Mouse (Mus musculus) C2C12 (cell line): ENCODE measurements around the gene Gm21973. TPM values are rescaled to one million over a fixed set of nuclear protein-coding genes. Genes with fewer than 3 reads are reported as not detected.

Source experiments
- H3K27me3 ChIP-seq: one replicate; pipeline ENCODE4 v1.6.1; 2011; ENCODE audit not compliant: control insufficient read depth, insufficient read depth, insufficient read length
- H3K36me3 ChIP-seq: one replicate; pipeline ENCODE4 v1.6.1; 2011; ENCODE audit not compliant: control insufficient read depth, insufficient read depth
- H3K4me3 ChIP-seq: one replicate; pipeline ENCODE4 v1.5.1; 2011; ENCODE audit warnings: mild to moderate bottlenecking, control low read depth; ENCODE audit not compliant: poor library complexity, insufficient read depth, severe bottlenecking
- H3K79me2 ChIP-seq: one replicate; pipeline ENCODE4 v1.6.1; 2011; ENCODE audit not compliant: control insufficient read depth, insufficient read depth
- H3K79me3 ChIP-seq: one replicate; pipeline ENCODE4 v1.6.1; 2011; ENCODE audit warnings: low read depth, control low read depth
- H3ac ChIP-seq: one replicate; pipeline ENCODE3; 2011; ENCODE audit warnings: low read depth; ENCODE audit not compliant: control insufficient read depth, insufficient read length
- CEBPB ChIP-seq: IDR thresholded peaks from one replicate; pipeline ENCODE4 v1.6.1; 2011; ENCODE audit warnings: low read depth, mild to moderate bottlenecking, control low read depth, moderate library complexity
- CTCF ChIP-seq: IDR thresholded peaks from one replicate; pipeline ENCODE4 v1.5.1; 2011; ENCODE audit not compliant: control insufficient read depth, insufficient read depth, insufficient read length
- FOSL1 ChIP-seq: IDR thresholded peaks from one replicate; pipeline ENCODE4 v1.8.0; 2011; ENCODE audit warnings: mild to moderate bottlenecking, low read length; ENCODE audit not compliant: poor library complexity, insufficient read depth, severe bottlenecking
- MAX ChIP-seq: IDR thresholded peaks from one replicate; pipeline ENCODE4 v1.6.1; 2011; ENCODE audit warnings: mild to moderate bottlenecking, control low read depth
- MYOD1 ChIP-seq: IDR thresholded peaks from one replicate; pipeline ENCODE4 v1.6.1; 2011; ENCODE audit warnings: low read depth; ENCODE audit not compliant: control insufficient read depth, insufficient read length
- MYOG ChIP-seq: IDR thresholded peaks from one replicate; pipeline ENCODE4 v1.6.1; 2011; ENCODE audit not compliant: control insufficient read depth, insufficient read length; ENCODE audit errors: extremely low read depth
- USF1 ChIP-seq: IDR thresholded peaks from one replicate; pipeline ENCODE4 v1.6.1; 2011; ENCODE audit warnings: low read depth, mild to moderate bottlenecking, control low read depth, moderate library complexity
- long read RNA-seq, 2 experiments: library from polyadenylated mRNA; unstranded; transcript quantifications; one replicate each; pipeline ENCODE4 v2.0.0; 2019 to 2020
- polyA plus RNA-seq: library from polyadenylated mRNA; unstranded; fragments of >200 nt; fragmentation: generic; extraction: Trizol; gene quantifications from one replicate; pipeline ENCODE4 v1.2.1, GENCODE M21; 2012; ENCODE audit warnings: missing spikeins

The Gm21973 gene
- polyA plus RNA-seq: not detected
- long read RNA-seq, experiment 1: 0 reads
- long read RNA-seq, experiment 2: 0 reads

GRCm38 (mm10) chr15:10325080-10325479 is at the start of gene Gm21973:
Gene Gm21973 (plus strand): TSS chr15:10325380.
- TF ChIP-seq FOSL1 (no peak), CEBPB (no peak)
- H3ac ChIP-seq: no peak within 1 kb of the TSS

GRCm38 (mm10) chr15:10276386-10276785 is 48.8 kb upstream of the Gm21973 start:
- Histone ChIP-seq H3K4me3 (no peak overlapping the region), H3K79me2 (no peaks in the 10 kb centered on the region), H3K79me3 (no peaks in the 10 kb centered on the region), H3K27me3 (no peaks in the 10 kb centered on the region), H3ac (no peak overlapping the region), H3K36me3 (no peaks in the 10 kb centered on the region)
- no peak for TF ChIP-seq MYOG
- TF ChIP-seq FOSL1: no peak
- TF ChIP-seq MYOD1: no peak
- no peak for TF ChIP-seq USF1
- TF ChIP-seq CTCF: no peak
- no peak for TF ChIP-seq CEBPB

More at GRCm38 (mm10) chr15:10325080-10325479, at the start of gene Gm21973:
- Histone ChIP-seq H3K4me3 (no peak within 1 kb of the TSS), H3K79me3 (no peaks in the 10 kb centered on the region), H3K36me3 (no peaks in the 10 kb centered on the region), H3K79me2 (no peaks in the 10 kb centered on the region), H3K27me3 (no peaks in the 10 kb centered on the region)

- no peaks in the 10 kb centered on the region for H3K79me2 ChIP-seq
- H3K27me3 ChIP-seq: no peaks in the 10 kb centered on the region
- H3ac ChIP-seq: no peak overlapping the region
- H3K79me3 ChIP-seq: no peaks in the 10 kb centered on the region
- TF ChIP-seq USF1 (no peak), MYOD1 (no peak), FOSL1 (no peak), MAX (no peak), CTCF (no peak), MYOG (no peak), CEBPB (no peak)
- H3K4me3 ChIP-seq: no peak overlapping the region
- no peaks in the 10 kb centered on the region for H3K36me3 ChIP-seq
Measured at GRCm38 (mm10) chr15:10277461-10277860, 47.7 kb upstream of the Gm21973 start.

GRCm38 (mm10) chr15:10281546-10281945 is 43.6 kb upstream of the Gm21973 start:
- H3K36me3 ChIP-seq: no peaks in the 10 kb centered on the region
- TF ChIP-seq CEBPB: no peak
- TF ChIP-seq CTCF: no peak
- TF ChIP-seq MYOD1: no peak
- TF ChIP-seq MAX: no peak
- TF ChIP-seq USF1: no peak
- TF ChIP-seq MYOG: no peak
- no peak for TF ChIP-seq FOSL1
- H3K79me2 ChIP-seq: no peaks in the 10 kb centered on the region
- H3K79me3 ChIP-seq: no peaks in the 10 kb centered on the region
- H3ac ChIP-seq: no peak overlapping the region
- no peak overlapping the region for H3K4me3 ChIP-seq
- H3K27me3 ChIP-seq: no peaks in the 10 kb centered on the region

GRCm38 (mm10) chr15:10283661-10284060 is 41.5 kb upstream of the Gm21973 start:
- Histone ChIP-seq H3K79me3 (no peaks in the 10 kb centered on the region), H3K79me2 (no peaks in the 10 kb centered on the region), H3ac (no peak overlapping the region), H3K4me3 (no peak overlapping the region), H3K27me3 (no peaks in the 10 kb centered on the region), H3K36me3 (no peaks in the 10 kb centered on the region)
- TF ChIP-seq MYOG (no peak), FOSL1 (no peak), MYOD1 (no peak), CEBPB (no peak), USF1 (no peak), CTCF (no peak), MAX (no peak)

- Histone ChIP-seq H3K4me3 (no peak overlapping the region), H3K27me3 (no peaks in the 10 kb centered on the region), H3K36me3 (no peaks in the 10 kb centered on the region), H3ac (no peak overlapping the region), H3K79me2 (no peaks in the 10 kb centered on the region), H3K79me3 (no peaks in the 10 kb centered on the region)
- TF ChIP-seq FOSL1 (no peak), MYOD1 (no peak), CEBPB (no peak), USF1 (no peak), CTCF (no peak), MAX (no peak)
Measured at GRCm38 (mm10) chr15:10296570-10296969, 28.6 kb upstream of the Gm21973 start.
